Mouse (Mus musculus) lung, adult 2 months (tissue): Measurements from ENCODE around the gene BC028528. TPM values are rescaled to one million over a fixed set of nuclear protein-coding genes. Genes with fewer than 3 reads are reported as not detected.

ENCODE experiments used
- DNase-seq: peaks from one replicate; pipeline ENCODE4 v3.0.0; 2022
- H3K4me1 ChIP-seq: fragments of 200-500 bp; 2 replicates; pipeline ENCODE4 v1.6.1; 2011; ENCODE audit warnings: low read length; ENCODE audit not compliant: control insufficient read depth, insufficient read depth
- H3K4me3 ChIP-seq: fragments of 200-500 bp; replicated peaks from 2 replicates; pipeline ENCODE3; 2011; ENCODE audit warnings: low read depth, mild to moderate bottlenecking, control low read depth, low read length; ENCODE audit errors: extremely low read depth
- CTCF ChIP-seq: fragments of 200-500 bp; IDR thresholded peaks from 2 replicates; pipeline ENCODE4 v1.5.1; 2011; ENCODE audit warnings: mild to moderate bottlenecking, low read length, control low read depth; ENCODE audit not compliant: insufficient read depth
- POLR2A ChIP-seq: fragments of 200-500 bp; IDR thresholded peaks from 2 replicates; pipeline ENCODE4 v1.6.1; 2011; ENCODE audit warnings: low read depth, mild to moderate bottlenecking, control low read depth, low read length, borderline replicate concordance; ENCODE audit errors: extremely low read depth
- WGBS: fragments of 180-500 bp; shearing (Covaris S2); methylation state at CpG from one replicate; pipeline ENCODE4 v1.1.7; 2018; 5-methylcytosine and 5-hydroxymethylcytosine counted together
- polyA plus RNA-seq: library from polyadenylated mRNA; depleted of rRNA; stranded (reverse); fragments of >200 nt; gene quantifications from 2 replicates; pipeline ENCODE4 v1.2.3, GENCODE M21; 2012

Gene BC028528
- polyA plus RNA-seq, 1 experiment = 113 TPM

GRCm38 (mm10) chr3:95881979-95882815 lies 9.6 kb downstream of the BC028528 start, which contains the start of gene Ciart:
Gene Ciart (minus strand): TSS chr3:95882251.
- peak within 1 kb of the TSS; percentile 73 for H3K4me3 ChIP-seq
- peak; percentile 81 for TF ChIP-seq POLR2A
- TF ChIP-seq CTCF = no peak
- peak; percentile 87 for DNase-seq
- H3K4me1 ChIP-seq = peaks cover 3% of the 10 kb centered on the region; the same call in 1 of the 2 replicates
- under 1% methylated on average over 66 of the region's 66 CpGs for WGBS

- 0 out of 2 replicates have a peak, but pooled peaks cover 3% of the 10 kb centered on the region for H3K4me1 ChIP-seq
- TF ChIP-seq POLR2A = no peak
- TF ChIP-seq CTCF = no peak
- 69% methylated on average over 4 of the region's 4 CpGs for WGBS
- DNase-seq = no peak
- H3K4me3 ChIP-seq = no peak overlapping the region
Measured at GRCm38 (mm10) chr3:95879063-95879462, 12.7 kb downstream of the BC028528 start.

GRCm38 (mm10) chr3:95872048-95872447 lies 19.8 kb downstream of the BC028528 start:
- Histone ChIP-seq H3K4me1 (peaks cover 3% of the 10 kb centered on the region), H3K4me3 (peak overlapping the region; percentile 60)
- WGBS = 63% methylated on average over 7 of the region's 7 CpGs
- DNase-seq = no peak
- TF ChIP-seq POLR2A (no peak), CTCF (no peak)

GRCm38 (mm10) chr3:95871392-95871867 lies 20.4 kb downstream of the BC028528 start, which contains the start of gene Mrps21:
Gene Mrps21 (minus strand): TSS chr3:95871519.
- WGBS = under 1% methylated on average over 33 of the region's 33 CpGs
- peak within 1 kb of the TSS; percentile 74 for H3K4me3 ChIP-seq
- TF ChIP-seq POLR2A = peak; percentile 92; the same call in 1 of the 2 replicates
- TF ChIP-seq CTCF = no peak
- peaks cover 3% of the 10 kb centered on the region for H3K4me1 ChIP-seq
- peak; percentile 83 for DNase-seq

GRCm38 (mm10) chr3:95870976-95871375 lies 20.8 kb downstream of the BC028528 start:
- WGBS = 5% methylated on average over 15 of the region's 15 CpGs
- Histone ChIP-seq H3K4me1 (peaks cover 3% of the 10 kb centered on the region), H3K4me3 (peak overlapping the region; percentile 74)
- DNase-seq = no peak
- TF ChIP-seq CTCF = no peak
- no peak for TF ChIP-seq POLR2A

GRCm38 (mm10) chr3:95867408-95867807 lies 24.4 kb downstream of the BC028528 start:
- TF ChIP-seq POLR2A (no peak), CTCF (no peak)
- Histone ChIP-seq H3K4me3 (no peak overlapping the region), H3K4me1 (peaks cover 3% of the 10 kb centered on the region)
- 86% methylated on average over 2 of the region's 2 CpGs for WGBS
- DNase-seq = no peak

GRCm38 (mm10) chr3:95866071-95866470 lies 25.7 kb downstream of the BC028528 start:
- H3K4me1 ChIP-seq = no peaks in the 10 kb centered on the region
- no peak overlapping the region for H3K4me3 ChIP-seq
- no peak for DNase-seq
- TF ChIP-seq CTCF = no peak
- TF ChIP-seq POLR2A = no peak
- WGBS = 83% methylated on average over 5 of the region's 5 CpGs

- 91% methylated on average over 20 of the region's 20 CpGs for WGBS
- Histone ChIP-seq H3K4me1 (no peaks in the 10 kb centered on the region), H3K4me3 (no peak overlapping the region)
- DNase-seq = no peak
- no peak for TF ChIP-seq POLR2A
- TF ChIP-seq CTCF = no peak
Measured at GRCm38 (mm10) chr3:95865571-95865970, 26.2 kb downstream of the BC028528 start.

GRCm38 (mm10) chr3:95865050-95865449 lies 26.8 kb downstream of the BC028528 start:
- no peak overlapping the region for H3K4me3 ChIP-seq
- DNase-seq = no peak
- no peaks in the 10 kb centered on the region for H3K4me1 ChIP-seq
- TF ChIP-seq POLR2A = no peak
- TF ChIP-seq CTCF = no peak
- 75% methylated on average over 5 of the region's 5 CpGs for WGBS
